Mouse (Mus musculus) left cerebral cortex, adult 11 months (tissue): Measurements from ENCODE around the gene Sphk2.

Experiments
- DNase-seq: peaks from one replicate; pipeline ENCODE4 v3.0.0; 2022; ENCODE audit warnings: low spot score

Sphk2 gene

DNA sequence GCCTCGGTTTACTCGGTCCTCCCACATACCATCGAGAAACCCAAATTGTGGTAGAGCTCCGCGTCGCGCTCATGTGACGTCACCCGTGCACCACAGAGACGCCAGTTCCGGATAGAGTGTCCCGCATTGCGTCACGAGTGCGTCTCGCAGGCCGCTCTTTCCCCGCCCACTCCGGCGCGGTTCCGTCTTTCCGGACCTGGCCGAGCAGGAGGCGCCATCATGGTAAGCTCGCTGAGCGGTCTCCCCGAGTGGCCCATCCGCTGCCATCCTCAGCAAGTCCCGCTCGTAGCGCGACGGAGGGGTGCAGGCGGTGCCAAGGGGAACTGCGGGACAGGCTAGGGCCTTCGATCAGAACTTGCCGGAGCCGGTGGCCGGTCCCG is at the start of gene Sphk2:
Sphk2 (minus strand) TSS at position 85 of the 380 bp plus-strand sequence.
- DNase-seq: peak; percentile 99

- no peak for DNase-seq
Observed at GRCm38 (mm10) chr7:45767500-45767899, 49.7 kb upstream of the Sphk2 start.

DNA sequence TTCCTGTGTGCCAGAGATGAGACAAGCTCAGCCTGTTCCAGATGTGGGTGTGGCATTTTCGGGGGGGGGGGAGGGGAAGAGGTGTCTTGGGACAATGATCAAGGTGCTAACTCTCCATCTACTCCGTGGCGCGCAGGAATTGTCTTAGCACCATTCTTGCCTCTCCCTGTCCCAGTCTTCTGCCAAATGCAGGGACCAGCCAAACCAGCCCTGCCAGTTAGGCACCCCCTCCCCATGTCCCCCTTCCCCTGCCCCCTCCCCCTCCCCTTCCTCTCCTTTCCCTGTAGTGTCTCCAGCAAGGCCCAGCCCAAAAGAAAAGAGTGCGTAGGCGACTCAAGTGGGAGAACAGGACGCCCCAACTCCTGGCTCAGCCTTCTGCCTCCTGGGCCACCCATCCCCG is 49.0 kb upstream of the Sphk2 start:
- no peak for DNase-seq

DNA sequence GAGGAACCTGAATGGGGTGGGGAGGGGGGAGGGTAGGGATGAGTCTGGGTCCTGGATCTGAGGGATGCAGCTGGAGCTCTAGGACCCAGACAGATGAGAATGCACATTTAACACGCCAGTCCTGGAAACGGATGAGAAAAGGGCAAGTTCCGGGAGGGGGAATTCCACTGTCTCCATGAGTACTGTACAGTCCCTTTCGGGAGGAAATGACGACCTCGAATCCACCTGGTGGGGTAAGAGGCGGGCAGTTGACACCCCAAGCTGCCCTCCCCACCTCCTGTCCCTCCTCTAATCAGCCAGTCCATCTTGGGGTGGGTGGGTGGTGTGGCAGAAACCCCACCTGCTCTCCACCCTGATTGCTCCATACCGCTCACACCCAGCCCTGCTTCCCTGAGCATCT is 48.2 kb upstream of the Sphk2 start:
- no peak for DNase-seq

GRCm38 (mm10) chr7:45760151-45760550 is 42.3 kb upstream of the Sphk2 start:
- no peak for DNase-seq

- DNase-seq: no peak
Observed at GRCm38 (mm10) chr7:45759400-45759799, 41.6 kb upstream of the Sphk2 start.

- DNase-seq: no peak
Observed at GRCm38 (mm10) chr7:45755703-45756102, 37.9 kb upstream of the Sphk2 start.

DNA sequence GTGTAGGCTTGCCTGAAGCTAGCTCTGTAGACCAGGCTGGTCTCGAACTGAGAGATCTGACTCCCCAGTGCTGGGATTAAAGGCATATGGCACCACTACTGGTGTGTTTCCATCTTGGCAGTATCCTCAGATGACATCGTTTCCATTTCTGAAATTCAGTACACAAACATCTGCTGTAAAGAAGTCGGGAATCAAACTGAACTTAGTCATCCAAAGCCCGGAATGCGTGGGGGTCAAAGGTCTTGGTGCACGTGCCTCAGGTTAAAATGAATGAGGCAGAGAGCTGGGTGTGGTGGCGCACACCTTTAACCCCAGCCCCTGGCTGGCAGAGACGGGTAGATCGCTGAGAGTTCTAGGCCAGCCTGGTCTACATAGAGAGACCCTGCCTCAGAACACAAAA is 32.4 kb upstream of the Sphk2 start:
- no peak for DNase-seq

DNA sequence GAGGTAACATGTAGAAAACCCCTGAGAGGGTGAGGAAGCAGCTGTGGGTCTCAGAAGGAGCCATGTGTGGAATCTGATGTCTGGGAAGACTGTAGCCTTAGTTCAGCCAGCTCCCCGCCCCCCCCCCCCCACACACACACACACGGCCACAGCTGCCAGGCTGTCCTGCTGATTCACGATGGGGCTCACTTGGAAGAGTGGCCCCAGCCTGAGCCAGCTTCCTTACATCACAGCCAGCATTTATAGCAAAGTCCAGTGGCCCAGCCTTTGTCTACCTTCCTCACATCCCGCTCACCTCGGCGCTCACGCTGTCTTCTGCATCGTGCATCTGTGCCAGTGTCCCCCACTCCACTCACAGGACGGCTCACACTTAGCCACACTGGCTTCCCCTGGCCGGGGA is 31.6 kb upstream of the Sphk2 start:
- no peak for DNase-seq

DNA sequence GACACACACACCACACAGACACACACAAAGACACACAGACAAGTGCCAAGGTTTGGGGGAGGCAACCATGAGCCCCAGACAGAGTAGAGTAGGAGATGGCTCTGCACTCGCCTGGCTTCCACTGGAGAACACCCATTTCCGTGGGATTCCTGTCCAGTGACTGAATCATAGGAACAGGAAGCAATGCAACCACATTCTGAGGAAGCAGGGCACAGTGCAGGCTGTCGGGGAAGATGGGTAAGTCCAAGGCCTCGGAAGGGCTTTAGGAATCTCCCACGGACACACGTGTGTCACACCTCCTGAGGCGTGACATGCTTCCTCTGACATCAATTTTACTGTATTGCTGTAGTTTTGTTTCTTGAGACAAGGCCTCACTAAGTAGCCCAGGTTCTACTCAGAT is 30.3 kb upstream of the Sphk2 start:
- DNase-seq: no peak

GRCm38 (mm10) chr7:45747450-45747849 is 29.6 kb upstream of the Sphk2 start:
- DNase-seq: no peak

DNA sequence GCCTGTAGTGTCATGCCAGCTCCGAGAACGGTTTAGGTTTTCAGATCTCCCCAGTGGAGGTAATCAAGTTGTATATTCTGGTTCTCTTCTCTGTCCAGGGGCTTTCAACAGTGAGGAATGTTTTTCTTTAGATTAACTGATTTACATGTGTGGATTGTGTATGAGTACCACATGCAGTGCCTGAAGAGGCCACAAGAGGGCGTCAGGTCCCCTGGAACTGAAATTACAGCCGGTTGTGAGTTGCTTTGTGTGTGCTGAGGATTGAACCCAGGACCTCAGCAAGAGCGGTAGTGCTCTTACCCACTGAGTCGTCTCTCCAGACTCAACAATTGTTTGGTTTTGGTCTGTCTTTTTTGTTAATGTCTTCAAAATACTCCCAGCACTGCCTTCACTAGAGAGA is 28.7 kb upstream of the Sphk2 start:
- DNase-seq: no peak

- DNase-seq: peak; percentile 72
Observed at GRCm38 (mm10) chr7:45744387-45744786, 26.6 kb upstream of the Sphk2 start.

GRCm38 (mm10) chr7:45742338-45742737 is 24.5 kb upstream of the Sphk2 start:
- DNase-seq: peak; percentile 73

- no peak for DNase-seq
Observed at GRCm38 (mm10) chr7:45741777-45742176, 24.0 kb upstream of the Sphk2 start.

- DNase-seq: no peak
Observed at GRCm38 (mm10) chr7:45741308-45741707, 23.5 kb upstream of the Sphk2 start.

- DNase-seq: no peak
Observed at GRCm38 (mm10) chr7:45739820-45740219, 22.0 kb upstream of the Sphk2 start.

DNA sequence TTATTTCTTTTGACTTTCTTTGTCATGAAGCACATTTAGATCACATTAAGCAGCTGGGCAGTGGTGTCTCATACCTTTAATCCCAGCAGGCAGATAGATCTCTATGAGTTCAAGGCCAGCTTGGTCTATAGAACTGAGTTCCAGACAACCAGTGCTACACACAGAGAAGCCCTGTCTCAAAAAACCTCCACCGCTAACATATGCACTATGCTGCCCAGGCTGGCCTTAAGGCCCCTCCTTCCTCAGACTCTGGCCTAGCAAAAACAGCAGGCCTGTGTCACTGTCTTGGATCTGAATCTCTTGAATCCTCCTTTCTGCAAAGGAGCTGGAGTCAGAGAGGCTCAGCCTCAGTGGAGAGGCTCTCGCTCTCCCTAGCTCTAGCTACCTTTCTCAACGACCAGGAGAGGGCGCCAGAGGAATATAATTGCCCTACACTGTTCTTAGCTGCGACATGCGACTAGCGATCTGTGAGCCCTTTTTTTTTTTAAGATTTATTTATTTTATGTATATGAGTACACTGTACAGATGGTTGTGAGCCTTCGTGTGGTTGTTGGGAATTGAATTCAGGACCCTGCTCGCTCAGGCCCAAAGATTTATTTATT is 21.5 kb upstream of the Sphk2 start:
- DNase-seq: peak; percentile 73

GRCm38 (mm10) chr7:45733477-45733876 is 15.7 kb upstream of the Sphk2 start:
- no peak for DNase-seq

DNA sequence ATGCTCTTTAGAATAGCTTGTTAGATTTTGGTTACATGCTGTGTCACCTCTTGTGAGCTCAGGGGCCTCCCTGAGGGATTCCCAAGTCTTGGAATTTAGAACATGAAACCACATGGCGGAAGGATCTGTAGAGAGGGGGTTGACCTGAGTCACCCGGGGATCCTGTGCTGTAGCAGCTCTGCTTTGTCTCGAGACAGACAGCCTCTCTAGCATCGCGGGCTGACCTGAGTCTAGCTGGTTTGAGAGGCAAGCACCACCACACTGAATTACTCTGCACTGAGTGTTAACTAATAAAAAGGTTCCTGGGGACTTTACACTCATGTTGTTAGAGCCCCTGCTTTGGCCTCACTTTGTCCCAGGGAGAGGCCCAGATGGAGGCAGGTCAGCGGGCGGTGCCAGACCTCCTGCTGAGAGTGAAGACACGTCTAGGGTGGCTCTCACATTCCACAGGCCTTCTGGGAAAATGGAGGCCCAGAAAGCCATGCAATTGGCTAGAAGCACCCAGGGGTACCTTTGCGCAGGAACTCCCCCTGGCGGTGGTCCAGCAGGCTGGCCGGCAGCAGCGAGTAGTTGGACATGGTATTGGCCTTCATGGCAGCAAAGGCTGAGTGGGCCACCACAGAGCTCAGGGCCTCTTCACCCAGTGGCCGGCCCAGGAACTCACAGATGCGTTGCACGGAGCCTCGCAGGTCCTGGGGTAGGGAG is 13.1 kb upstream of the Sphk2 start:
- no peak for DNase-seq

DNA sequence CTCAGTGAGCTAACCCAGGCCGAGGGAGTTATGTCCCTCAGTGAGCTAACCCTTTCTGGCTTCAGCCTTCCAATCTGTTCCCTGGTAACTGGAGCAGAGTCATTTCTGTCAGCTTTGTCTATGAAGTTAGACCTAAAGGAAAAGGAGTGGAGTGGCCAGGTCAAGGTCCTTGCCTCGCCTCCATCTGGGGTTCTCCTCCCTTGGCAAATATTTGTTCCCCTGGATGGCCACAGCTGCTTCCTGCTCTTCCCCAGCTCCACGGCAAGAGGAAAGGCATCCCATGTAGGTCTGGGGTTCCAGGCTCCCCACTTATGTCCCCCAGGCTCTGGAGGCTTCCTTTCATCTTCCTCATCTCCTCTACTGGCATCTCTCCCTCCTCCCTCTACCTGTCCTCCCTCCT is 9.8 kb upstream of the Sphk2 start:
- no peak for DNase-seq

DNA sequence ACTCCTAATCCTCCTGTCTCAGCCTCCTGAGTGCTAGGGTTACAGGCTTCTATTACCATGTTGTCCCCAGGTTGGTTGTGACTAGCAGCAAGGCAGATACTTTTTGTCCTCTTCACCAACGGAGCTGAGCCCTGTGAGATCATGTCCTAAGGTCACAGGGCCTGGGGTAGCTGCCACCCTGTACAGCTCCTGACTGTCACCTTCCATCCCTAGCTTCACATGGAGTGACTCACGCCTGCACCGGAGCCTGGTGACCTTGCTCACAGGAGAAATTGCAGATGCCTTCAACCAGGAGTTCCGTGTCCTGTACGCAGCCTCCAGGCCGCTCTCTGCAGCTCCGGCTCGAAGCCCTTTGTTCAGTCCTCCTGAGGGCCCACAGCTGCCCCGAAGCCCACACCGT is 8.6 kb upstream of the Sphk2 start:
- no peak for DNase-seq

- DNase-seq: no peak
Observed at GRCm38 (mm10) chr7:45725713-45726112, 7.9 kb upstream of the Sphk2 start, which contains the start of gene Spaca4. Gene Spaca4 (minus strand): TSS chr7:45725813.

DNA sequence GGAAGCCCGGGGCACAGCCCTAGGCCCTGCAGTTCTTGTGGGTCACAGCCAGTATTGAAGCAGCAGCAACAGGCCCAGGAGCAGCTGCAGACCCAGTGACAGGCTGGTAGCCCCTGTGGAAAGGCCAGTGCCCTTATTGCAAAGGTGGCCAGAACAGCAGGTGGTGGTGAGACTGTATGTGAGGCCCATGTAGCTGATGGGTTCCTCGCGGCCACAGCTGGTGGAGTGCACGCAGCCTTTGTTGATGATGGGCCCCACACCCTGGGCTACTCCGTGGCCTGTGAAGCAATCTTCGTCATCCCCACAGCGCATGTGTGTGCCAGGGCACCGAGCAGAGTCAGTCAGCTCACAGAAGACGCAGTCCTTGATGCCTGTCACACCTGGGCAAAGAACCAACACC is 7.3 kb upstream of the Sphk2 start:
- DNase-seq: no peak
